Mouse (Mus musculus): ENCODE data around the gene Wdr37. TPM values are rescaled to one million over a fixed set of nuclear protein-coding genes. Genes with fewer than 3 reads are reported as not detected.
"Not testable (repeated sequence)": the region's sequence is repeated elsewhere in the genome, so short reads cannot be mapped to it uniquely, and the experiment has no call there.

Gene Wdr37
- 19.0 and 20.4 TPM in 2 replicates for polyA plus RNA-seq (2015; fragmentation: Nextera tagmentation; extraction: Ambion mirVana)

DNA sequence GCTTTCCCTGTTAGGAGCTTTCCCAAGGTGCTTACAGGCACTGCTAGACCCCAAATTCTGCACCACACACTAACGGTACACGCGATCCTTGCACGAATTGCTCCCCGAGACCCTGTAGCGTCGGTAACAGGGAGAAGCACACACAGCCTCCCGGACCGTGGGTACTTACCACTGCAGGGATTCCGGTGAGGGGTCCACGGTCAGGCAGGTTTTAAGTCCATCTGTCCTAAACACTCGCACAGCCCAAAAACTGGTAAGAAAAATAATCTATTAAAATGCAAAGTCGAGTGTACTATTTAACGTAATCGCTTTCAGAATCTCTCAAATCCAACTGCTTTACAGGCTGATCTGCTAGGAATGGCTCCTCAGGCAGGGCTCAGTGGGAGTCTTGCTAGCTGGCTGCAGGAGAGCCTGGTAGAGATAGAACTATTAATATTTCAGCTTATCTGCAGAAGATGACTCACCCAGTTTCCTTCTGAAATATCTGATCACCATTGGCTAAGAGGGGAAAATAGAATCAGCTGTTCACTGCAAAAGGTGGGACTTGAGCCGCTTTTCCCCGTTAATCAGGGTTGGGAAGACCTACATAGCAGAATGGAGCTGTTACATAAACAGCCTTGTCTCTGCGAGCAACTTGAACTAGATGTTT, at the start of gene Wdr37:
TSS of gene Wdr37 (minus strand) at position 596 of the 649 bp plus-strand sequence.
- H3K4me2 ChIP-seq (ENCODE audit: low read depth, low read length): peak within 1 kb of the TSS; percentile 80

DNA sequence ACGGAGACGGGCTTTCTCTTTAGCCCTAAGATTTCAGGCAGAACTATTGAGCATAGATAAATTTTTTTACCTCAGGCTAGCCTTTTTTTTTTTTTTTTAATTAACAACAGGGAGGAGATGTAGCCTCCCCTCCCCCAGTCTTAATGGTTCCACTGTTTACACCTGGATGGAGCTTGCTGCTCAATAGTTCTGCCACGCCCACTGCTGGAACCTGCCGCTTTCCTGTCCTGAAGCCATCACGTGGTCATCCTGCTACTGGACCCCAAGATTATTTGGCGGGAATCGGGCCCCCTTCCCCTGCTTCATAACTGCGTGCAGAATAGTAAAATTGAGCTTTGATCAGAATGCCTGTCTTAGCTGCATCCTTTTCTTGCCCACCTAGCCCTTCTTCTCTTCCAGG, 42.2 kb upstream of the Wdr37 start:
- not testable (repeated sequence) for H3K4me1 ChIP-seq (ENCODE audit: control insufficient read depth, insufficient read depth, low read length); H3K9ac ChIP-seq (ENCODE audit: low read length); H3K9me3 ChIP-seq (replicated peaks; ENCODE audit: control insufficient read depth, low read length); H3K4me2 ChIP-seq (ENCODE audit: low read depth, low read length); H3K27ac ChIP-seq (ENCODE audit: low read length); ATAC-seq (ENCODE audit: insufficient read depth, low FRiP score); H3K36me3 ChIP-seq (ENCODE audit: control insufficient read depth, insufficient read depth, low read length); H3K4me3 ChIP-seq (replicated peaks; ENCODE audit: low read length); H3K27me3 ChIP-seq (ENCODE audit: control insufficient read depth, insufficient read depth, low read length)
- WGBS: 88% methylated on average over 8 of the region's 8 CpGs

More for the DNA sequence above, at the start of gene Wdr37:
- Histone ChIP-seq H3K27me3 (ENCODE audit: control insufficient read depth, insufficient read depth, low read length) (no peaks in the 10 kb centered on the region), H3K4me1 (ENCODE audit: control insufficient read depth, insufficient read depth, low read length) (peaks cover 8% of the 10 kb centered on the region), H3K27ac (ENCODE audit: low read length) (peak within 1 kb of the TSS; percentile 99), H3K36me3 (ENCODE audit: control insufficient read depth, insufficient read depth, low read length) (no peaks in the 10 kb centered on the region), H3K9ac (ENCODE audit: low read length) (peak within 1 kb of the TSS; percentile 94), H3K9me3 (replicated peaks; ENCODE audit: control insufficient read depth, low read length) (no peaks in the 10 kb centered on the region), H3K4me3 (replicated peaks; ENCODE audit: low read length) (peak within 1 kb of the TSS; percentile 94)
- ATAC-seq (ENCODE audit: insufficient read depth, low FRiP score): peak; percentile 67
- WGBS: under 1% methylated on average over 18 of the region's 18 CpGs

DNA sequence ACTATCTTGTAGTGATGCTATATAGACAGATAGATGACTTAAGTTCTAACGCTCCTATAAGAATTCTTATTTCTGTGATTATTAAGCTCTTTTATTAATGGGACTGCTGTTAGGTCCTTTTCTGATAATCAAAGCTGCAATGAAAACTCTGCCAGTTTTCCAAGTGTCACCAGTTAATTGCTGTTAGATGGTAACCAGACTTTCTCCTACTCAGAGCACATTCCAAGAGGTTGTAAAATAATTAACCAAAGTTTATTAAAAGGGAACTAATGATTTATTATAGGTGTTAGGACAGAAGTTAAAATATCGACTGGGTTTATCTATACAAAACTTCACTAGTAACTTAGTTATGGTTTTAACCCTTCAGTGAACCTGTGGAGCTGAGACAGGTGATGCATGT, 34.3 kb upstream of the Wdr37 start:
- H3K4me1 ChIP-seq (ENCODE audit: control insufficient read depth, insufficient read depth, low read length); H3K9ac ChIP-seq (ENCODE audit: low read length); H3K27ac ChIP-seq (ENCODE audit: low read length); H3K4me2 ChIP-seq (ENCODE audit: low read depth, low read length); H3K4me3 ChIP-seq (replicated peaks; ENCODE audit: low read length); H3K27me3 ChIP-seq (ENCODE audit: control insufficient read depth, insufficient read depth, low read length); H3K9me3 ChIP-seq (replicated peaks; ENCODE audit: control insufficient read depth, low read length); ATAC-seq (ENCODE audit: insufficient read depth, low FRiP score); H3K36me3 ChIP-seq (ENCODE audit: control insufficient read depth, insufficient read depth, low read length): not testable (repeated sequence)
- WGBS: 73% methylated on average over 2 of the region's 2 CpGs

DNA sequence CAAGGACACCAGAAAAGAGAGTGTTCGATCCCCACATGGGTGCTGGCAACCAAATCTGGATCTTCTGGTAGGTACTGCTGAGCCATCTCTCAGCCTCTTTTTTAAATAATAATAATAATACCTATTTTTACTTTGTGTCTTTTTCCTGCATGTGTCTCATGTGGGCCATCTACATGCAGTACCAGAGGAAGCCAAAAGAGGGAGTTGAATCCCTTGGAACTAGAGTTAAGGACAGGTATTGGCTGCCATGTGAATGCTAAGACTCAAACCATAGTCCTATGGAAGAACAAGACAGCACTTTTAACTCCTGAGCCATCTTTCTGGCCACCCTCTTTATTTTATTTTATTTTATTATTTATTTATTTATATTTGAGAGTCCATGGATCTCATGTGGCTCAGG, 16.9 kb upstream of the Wdr37 start:
- H3K9me3 ChIP-seq (replicated peaks; ENCODE audit: control insufficient read depth, low read length): no peaks in the 10 kb centered on the region
- H3K36me3 ChIP-seq (ENCODE audit: control insufficient read depth, insufficient read depth, low read length): 0 out of 2 replicates have a peak, but pooled peaks cover 4% of the 10 kb centered on the region
- ATAC-seq (ENCODE audit: insufficient read depth, low FRiP score): no peak
- no peak overlapping the region for H3K4me3 ChIP-seq (replicated peaks; ENCODE audit: low read length)
- no peak overlapping the region for H3K27ac ChIP-seq (ENCODE audit: low read length)
- H3K4me1 ChIP-seq (ENCODE audit: control insufficient read depth, insufficient read depth, low read length): peaks cover 6% of the 10 kb centered on the region
- no peak overlapping the region for H3K4me2 ChIP-seq (ENCODE audit: low read depth, low read length)
- H3K27me3 ChIP-seq (ENCODE audit: control insufficient read depth, insufficient read depth, low read length): no peaks in the 10 kb centered on the region
- H3K9ac ChIP-seq (ENCODE audit: low read length): no peak overlapping the region
- 100% methylated on average over 1 of the region's 1 CpGs for WGBS

DNA sequence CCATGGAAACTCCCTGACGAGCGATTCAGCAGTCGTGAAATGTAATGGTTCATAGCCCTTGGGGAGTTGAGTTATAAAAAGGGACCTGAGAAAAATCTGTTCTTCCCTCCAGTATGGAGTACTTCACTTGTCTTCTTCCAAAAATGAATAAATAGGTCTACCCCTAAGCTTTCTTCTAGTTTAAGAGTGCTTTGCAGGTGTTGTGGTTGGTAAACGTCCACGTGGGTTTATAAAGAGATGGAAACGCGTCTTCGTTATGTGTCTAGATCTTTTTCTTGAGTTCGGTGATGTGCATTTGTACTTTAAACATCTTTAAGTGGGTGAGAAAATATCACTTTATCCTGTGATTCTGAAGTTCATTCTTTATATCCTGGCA, 14.5 kb upstream of the Wdr37 start:
- 2% methylated on average over 9 of the region's 9 CpGs for WGBS
- ATAC-seq (ENCODE audit: insufficient read depth, low FRiP score): no peak
- H3K9ac ChIP-seq (ENCODE audit: low read length): peak overlapping the region; percentile 76
- no peaks in the 10 kb centered on the region for H3K9me3 ChIP-seq (replicated peaks; ENCODE audit: control insufficient read depth, low read length)
- H3K27me3 ChIP-seq (ENCODE audit: control insufficient read depth, insufficient read depth, low read length): no peaks in the 10 kb centered on the region
- H3K4me3 ChIP-seq (replicated peaks; ENCODE audit: low read length): peak overlapping the region; percentile 69
- 0 out of 2 replicates have a peak, but pooled peaks cover 4% of the 10 kb centered on the region for H3K36me3 ChIP-seq (ENCODE audit: control insufficient read depth, insufficient read depth, low read length)
- peaks cover 6% of the 10 kb centered on the region for H3K4me1 ChIP-seq (ENCODE audit: control insufficient read depth, insufficient read depth, low read length)
- peak overlapping the region; percentile 74 for H3K4me2 ChIP-seq (ENCODE audit: low read depth, low read length)
- peak overlapping the region; percentile 70 for H3K27ac ChIP-seq (ENCODE audit: low read length)

DNA sequence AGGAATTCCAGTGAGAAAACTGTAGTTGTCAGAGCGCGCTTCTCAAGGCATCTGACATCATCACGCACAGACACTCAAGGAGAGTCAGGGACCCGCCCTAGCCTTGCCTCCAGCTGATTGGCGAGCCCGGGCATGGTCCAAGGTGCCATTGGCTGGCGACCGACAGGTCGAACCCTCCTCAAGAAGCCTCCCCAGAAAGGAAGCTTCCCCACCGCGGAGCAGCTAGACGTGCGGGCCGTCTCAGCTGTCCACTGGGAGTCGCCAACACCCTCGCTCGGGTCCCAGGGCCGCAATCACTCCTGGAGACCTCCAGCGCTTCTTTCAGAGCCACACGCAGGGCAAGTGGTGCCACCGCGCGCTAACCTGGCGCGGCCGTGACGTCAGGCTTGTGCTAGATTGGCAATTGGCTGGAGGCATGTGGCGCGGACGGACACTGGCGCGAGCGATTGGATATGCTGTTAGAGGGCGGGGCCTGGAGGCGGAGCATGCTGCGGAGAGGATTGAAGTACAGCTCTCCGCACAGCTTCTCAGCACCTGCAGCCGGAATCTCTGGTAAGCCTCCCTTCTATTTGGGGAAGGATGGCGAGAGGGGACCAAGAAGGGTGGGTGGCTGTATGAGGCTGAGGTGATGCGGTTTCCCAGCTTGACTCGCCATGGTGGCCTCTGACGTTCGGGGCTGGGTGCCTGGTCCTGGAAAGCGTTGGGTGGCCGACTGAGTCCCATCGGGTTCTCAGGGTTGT, 13.9 kb upstream of the Wdr37 start, which contains the start of gene Idi1:
TSS of gene Idi1 (plus strand) at position 57 of the 740 bp plus-strand sequence.
- WGBS: 1% methylated on average over 46 of the region's 46 CpGs
- Histone ChIP-seq H3K4me2 (ENCODE audit: low read depth, low read length) (peak within 1 kb of the TSS; percentile 74), H3K4me1 (ENCODE audit: control insufficient read depth, insufficient read depth, low read length) (peaks cover 6% of the 10 kb centered on the region), H3K27ac (ENCODE audit: low read length) (peak within 1 kb of the TSS; percentile 92), H3K36me3 (ENCODE audit: control insufficient read depth, insufficient read depth, low read length) (0 out of 2 replicates have a peak, but pooled peaks cover 4% of the 10 kb centered on the region), H3K9ac (ENCODE audit: low read length) (peak within 1 kb of the TSS; percentile 76), H3K9me3 (replicated peaks; ENCODE audit: control insufficient read depth, low read length) (no peaks in the 10 kb centered on the region), H3K27me3 (ENCODE audit: control insufficient read depth, insufficient read depth, low read length) (no peaks in the 10 kb centered on the region), H3K4me3 (replicated peaks; ENCODE audit: low read length) (peak within 1 kb of the TSS; percentile 69)
- peak; percentile 100 for ATAC-seq (ENCODE audit: insufficient read depth, low FRiP score)

DNA sequence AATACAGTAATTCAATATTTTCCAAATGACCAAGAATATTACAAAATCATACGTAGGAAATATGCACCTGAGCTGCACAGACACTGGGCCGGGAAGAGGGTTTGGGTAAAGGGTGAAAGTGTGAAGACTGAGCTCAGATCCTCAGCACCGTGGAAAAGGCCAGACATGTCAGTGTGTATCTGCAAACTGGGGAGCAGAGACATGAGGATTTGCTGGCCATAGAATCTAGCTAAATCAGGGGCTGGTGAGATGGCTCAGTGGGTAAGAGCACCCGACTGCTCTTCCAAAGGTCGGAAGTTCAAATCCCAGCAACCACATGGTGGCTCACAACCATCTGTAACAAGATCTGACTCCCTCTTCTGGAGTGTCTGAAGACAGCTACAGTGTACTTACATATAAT, 12.2 kb upstream of the Wdr37 start:
- ATAC-seq (ENCODE audit: insufficient read depth, low FRiP score): not testable (repeated sequence)

DNA sequence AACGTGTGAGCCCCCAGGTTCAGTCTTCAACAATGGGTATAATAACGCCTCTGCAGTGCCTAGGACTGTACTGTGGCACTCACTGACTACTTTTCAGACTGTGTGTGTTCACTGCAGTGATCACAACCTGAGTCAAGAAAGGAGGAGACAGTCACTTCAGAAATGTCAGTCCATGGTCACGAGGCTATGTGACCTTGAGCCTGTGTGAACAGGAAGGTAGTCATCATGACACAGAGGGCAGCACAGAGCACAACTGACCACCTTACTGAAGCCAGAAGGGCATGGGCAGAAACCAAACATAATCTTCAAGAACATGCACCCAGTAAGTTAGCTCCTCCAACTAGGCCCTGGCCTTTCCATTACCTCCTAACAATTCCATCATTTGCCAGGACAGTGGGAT, 9.9 kb upstream of the Wdr37 start:
- ATAC-seq (ENCODE audit: insufficient read depth, low FRiP score): no peak
- H3K9me3 ChIP-seq (replicated peaks; ENCODE audit: control insufficient read depth, low read length): no peaks in the 10 kb centered on the region
- H3K27me3 ChIP-seq (ENCODE audit: control insufficient read depth, insufficient read depth, low read length): no peaks in the 10 kb centered on the region
- H3K9ac ChIP-seq (ENCODE audit: low read length): no peak overlapping the region
- peaks cover 4% of the 10 kb centered on the region; the same call in 1 of the 2 replicates for H3K4me1 ChIP-seq (ENCODE audit: control insufficient read depth, insufficient read depth, low read length)
- H3K4me2 ChIP-seq (ENCODE audit: low read depth, low read length): no peak overlapping the region
- 72% methylated on average over 3 of the region's 3 CpGs for WGBS
- H3K4me3 ChIP-seq (replicated peaks; ENCODE audit: low read length): no peak overlapping the region
- H3K27ac ChIP-seq (ENCODE audit: low read length): no peak overlapping the region
- no peaks in the 10 kb centered on the region for H3K36me3 ChIP-seq (ENCODE audit: control insufficient read depth, insufficient read depth, low read length)

More for the DNA sequence above, 12.2 kb upstream of the Wdr37 start:
- H3K27ac ChIP-seq (ENCODE audit: low read length); H3K27me3 ChIP-seq (ENCODE audit: control insufficient read depth, insufficient read depth, low read length); H3K36me3 ChIP-seq (ENCODE audit: control insufficient read depth, insufficient read depth, low read length); H3K4me2 ChIP-seq (ENCODE audit: low read depth, low read length); H3K4me3 ChIP-seq (replicated peaks; ENCODE audit: low read length); H3K9ac ChIP-seq (ENCODE audit: low read length); H3K4me1 ChIP-seq (ENCODE audit: control insufficient read depth, insufficient read depth, low read length); H3K9me3 ChIP-seq (replicated peaks; ENCODE audit: control insufficient read depth, low read length): not testable (repeated sequence)
- 78% methylated on average over 5 of the region's 5 CpGs for WGBS

DNA sequence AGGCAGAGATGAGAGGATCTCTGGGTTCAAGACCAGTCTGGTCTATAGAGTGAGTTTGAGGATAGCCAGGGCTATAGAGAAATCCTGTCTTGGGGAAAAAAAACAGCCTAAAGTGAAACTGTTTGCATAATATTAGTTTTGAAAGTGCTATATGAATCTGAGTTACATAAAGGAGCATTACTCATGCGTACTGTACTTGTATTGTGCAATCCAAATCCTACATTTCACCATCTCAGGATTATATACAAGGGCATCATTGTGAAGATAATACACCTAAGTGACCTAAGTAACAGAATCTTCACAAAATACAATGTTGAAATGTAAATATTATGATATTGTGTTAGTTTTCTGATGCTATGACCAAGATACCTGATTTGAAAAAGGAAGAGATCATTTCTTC, 2.1 kb upstream of the Wdr37 start:
- H3K4me3 ChIP-seq (replicated peaks; ENCODE audit: low read length): no peak overlapping the region
- no peak overlapping the region for H3K4me2 ChIP-seq (ENCODE audit: low read depth, low read length)
- no peaks in the 10 kb centered on the region for H3K27me3 ChIP-seq (ENCODE audit: control insufficient read depth, insufficient read depth, low read length)
- no peak overlapping the region for H3K9ac ChIP-seq (ENCODE audit: low read length)
- H3K9me3 ChIP-seq (replicated peaks; ENCODE audit: control insufficient read depth, low read length): no peaks in the 10 kb centered on the region
- peaks cover 8% of the 10 kb centered on the region for H3K4me1 ChIP-seq (ENCODE audit: control insufficient read depth, insufficient read depth, low read length)
- H3K27ac ChIP-seq (ENCODE audit: low read length): no peak overlapping the region
- WGBS: 83% methylated on average over 1 of the region's 1 CpGs
- H3K36me3 ChIP-seq (ENCODE audit: control insufficient read depth, insufficient read depth, low read length): no peaks in the 10 kb centered on the region
- no peak for ATAC-seq (ENCODE audit: insufficient read depth, low FRiP score)

Data from stomach, embryonic 16.5 days (tissue).